Mouse (Mus musculus) heart, embryonic 16.5 days (tissue): Measurements from ENCODE around the gene Cnbp. TPM values are rescaled to one million over a fixed set of nuclear protein-coding genes. Genes with fewer than 3 reads are reported as not detected.

Experiments used
- ATAC-seq: fragments of 200-750 bp; cut with Nextera tagmentation; replicated peaks from 2 replicates; pipeline ENCODE4 v1.8.0; 2017; ENCODE audit warnings: moderate number of reproducible peaks; ENCODE audit not compliant: insufficient read depth, low FRiP score; ENCODE audit errors: extremely low read depth
- H3K27ac ChIP-seq: fragments of 300-500 bp; sonication (generic); 2 replicates; pipeline ENCODE4 v1.5.1; 2014; ENCODE audit warnings: mild to moderate bottlenecking, low read length, control low read depth, moderate library complexity
- H3K27me3 ChIP-seq: fragments of 300-500 bp; sonication (generic); 2 replicates; pipeline ENCODE4 v1.6.1; 2014; ENCODE audit warnings: low read length, mixed read lengths; ENCODE audit not compliant: control insufficient read depth, insufficient read depth
- H3K36me3 ChIP-seq: fragments of 300-500 bp; sonication (generic); 2 replicates; pipeline ENCODE4 v1.6.1; 2014; ENCODE audit not compliant: control insufficient read depth, insufficient read depth
- H3K4me1 ChIP-seq: fragments of 300-500 bp; sonication (generic); 2 replicates; pipeline ENCODE4 v1.6.1; 2014; ENCODE audit warnings: low read length, mixed read lengths; ENCODE audit not compliant: control insufficient read depth, insufficient read depth
- H3K4me2 ChIP-seq: fragments of 300-500 bp; sonication (generic); 2 replicates; pipeline ENCODE4 v1.6.1; 2014; ENCODE audit warnings: low read depth, mild to moderate bottlenecking, control low read depth, low read length
- H3K4me3 ChIP-seq: fragments of 300-500 bp; sonication (generic); 2 replicates; pipeline ENCODE4 v1.5.1; 2014; ENCODE audit warnings: mild to moderate bottlenecking, control low read depth, low read length
- H3K9ac ChIP-seq: fragments of 300-500 bp; sonication (generic); 2 replicates; pipeline ENCODE4 v1.6.1; 2014; ENCODE audit warnings: low read length, control low read depth
- H3K9me3 ChIP-seq: fragments of 300-500 bp; sonication (generic); replicated peaks from 2 replicates; pipeline ENCODE4 v1.6.1; 2016; ENCODE audit warnings: low read length; ENCODE audit not compliant: control insufficient read depth
- WGBS: fragments of 180-500 bp; shearing (Covaris S2); extraction: QIAGEN DNeasy Blood & Tissue Kit; methylation state at CpG from one replicate; pipeline ENCODE4 v1.1.7; 2014; 5-methylcytosine and 5-hydroxymethylcytosine counted together
- polyA plus RNA-seq: library from polyadenylated mRNA; unstranded; fragments of >200 nt; fragmentation: Nextera tagmentation; extraction: Ambion mirVana; gene quantifications from 2 replicates; pipeline ENCODE4 v1.2.1, GENCODE M21; 2015

The Cnbp gene
- polyA plus RNA-seq, 1 experiment from 2014 or later = 783 TPM

DNA sequence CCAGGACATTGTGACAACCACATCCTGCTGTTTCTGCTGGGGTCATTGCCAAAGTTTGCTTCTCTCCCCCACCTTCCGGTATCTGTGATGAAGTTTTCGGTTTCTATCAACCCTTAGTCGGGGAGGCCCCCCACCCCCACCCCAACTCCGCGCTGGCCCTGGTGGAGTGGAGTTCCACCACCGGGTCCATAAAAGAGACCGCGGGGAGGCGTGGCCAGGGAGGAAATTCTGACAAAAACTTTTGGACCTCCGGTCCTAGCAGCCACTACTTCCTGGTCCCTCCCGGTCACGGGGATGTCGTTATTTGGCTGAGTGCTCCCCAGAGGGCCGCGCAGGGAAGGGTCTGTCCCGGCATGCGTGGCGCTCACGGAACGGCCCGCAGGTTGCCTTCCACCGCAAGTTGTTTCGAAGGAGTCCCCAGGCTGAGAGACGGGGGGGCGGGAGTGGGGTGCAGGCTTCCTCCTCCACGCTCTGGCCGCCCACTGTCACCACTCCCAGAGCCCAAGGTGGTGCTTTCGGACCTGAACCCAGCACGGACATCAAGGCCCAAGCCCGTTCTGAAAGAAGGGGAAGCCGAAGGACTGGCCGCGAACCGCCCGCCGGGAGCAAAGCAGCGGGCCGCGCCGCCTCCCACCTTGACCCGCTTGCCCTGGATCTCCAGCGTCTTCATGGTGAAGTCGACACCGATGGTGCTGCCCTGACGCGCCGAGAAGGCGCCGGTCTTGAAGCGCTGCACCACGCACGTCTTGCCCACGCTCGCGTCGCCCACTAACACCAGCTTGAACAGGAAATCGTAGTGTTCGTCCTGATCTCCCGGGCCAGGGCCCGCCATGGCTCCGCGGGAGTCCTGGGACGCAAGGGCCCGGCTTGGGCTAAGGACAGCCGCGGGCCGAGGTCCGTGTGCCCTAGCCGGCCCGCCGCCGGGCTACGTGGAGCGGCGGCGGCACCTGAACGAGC is 39.9 kb downstream of the Cnbp start:
- H3K9me3 ChIP-seq = no peaks in the 10 kb centered on the region
- H3K4me1 ChIP-seq = peaks cover 17% of the 10 kb centered on the region
- peak overlapping the region; percentile 74 for H3K4me3 ChIP-seq
- under 1% methylated on average over 77 of the region's 77 CpGs for WGBS
- peaks cover 7% of the 10 kb centered on the region; the same call in 1 of the 2 replicates for H3K36me3 ChIP-seq
- H3K4me2 ChIP-seq = peak overlapping the region; percentile 73
- H3K27me3 ChIP-seq = no peaks in the 10 kb centered on the region
- ATAC-seq = peak; percentile 6
- H3K9ac ChIP-seq = peak overlapping the region; percentile 85
- peak overlapping the region; percentile 59 for H3K27ac ChIP-seq

DNA sequence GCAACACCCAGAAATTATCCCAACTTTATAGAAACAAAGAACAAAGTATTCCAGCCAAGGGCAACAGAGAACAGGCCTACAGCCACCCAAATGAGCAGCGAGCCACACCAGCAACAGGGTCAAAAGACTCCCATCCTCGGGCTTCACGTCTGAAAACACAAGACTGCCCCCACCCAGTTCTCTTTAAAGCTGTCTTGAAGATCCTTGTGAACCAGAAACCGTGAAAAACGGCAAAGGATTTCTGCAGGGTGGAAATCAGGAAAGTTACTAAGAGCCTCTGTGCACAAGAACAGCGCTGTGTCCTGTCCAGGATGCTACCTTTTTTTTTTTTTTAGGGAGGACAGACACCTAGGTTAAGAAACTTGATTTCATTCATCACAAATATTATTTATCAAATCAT is 40.6 kb downstream of the Cnbp start:
- Histone ChIP-seq H3K27me3 (no peaks in the 10 kb centered on the region), H3K4me2 (peak overlapping the region; percentile 73), H3K36me3 (peaks cover 5% of the 10 kb centered on the region; the same call in 1 of the 2 replicates), H3K9ac (peak overlapping the region; percentile 85), H3K27ac (no peak overlapping the region; the same call in 1 of the 2 replicates), H3K4me1 (peaks cover 17% of the 10 kb centered on the region), H3K4me3 (peak overlapping the region; percentile 74), H3K9me3 (no peaks in the 10 kb centered on the region)
- WGBS = 40% methylated on average over 6 of the region's 6 CpGs
- no peak for ATAC-seq

DNA sequence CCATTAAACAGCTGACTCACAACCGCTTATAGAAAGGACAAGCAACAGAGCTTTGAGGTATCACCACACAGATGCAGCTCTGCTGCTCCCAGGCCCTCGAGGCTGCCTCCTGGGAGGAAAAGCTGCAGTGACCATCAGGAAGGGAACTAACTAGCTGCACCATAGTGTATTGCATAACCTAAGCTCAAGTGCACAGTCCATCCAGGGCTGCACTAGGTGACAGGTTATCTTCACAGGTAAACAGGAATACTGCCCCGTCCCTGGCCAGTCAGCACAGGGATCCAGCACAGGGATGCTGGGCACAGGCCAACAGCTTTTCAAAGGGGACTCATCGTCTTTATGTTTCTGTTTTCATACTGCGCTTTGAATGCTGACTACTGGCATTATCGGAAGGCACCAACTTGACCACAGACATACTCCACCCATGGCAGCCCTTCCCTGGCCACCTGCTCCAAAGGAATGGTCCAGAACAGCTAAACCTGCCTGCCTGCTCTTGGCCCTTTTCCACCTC is 41.2 kb downstream of the Cnbp start:
- Histone ChIP-seq H3K9ac (no peak overlapping the region), H3K4me3 (peak overlapping the region; percentile 74; the same call in 1 of the 2 replicates), H3K27ac (no peak overlapping the region), H3K4me1 (peaks cover 17% of the 10 kb centered on the region), H3K36me3 (peaks cover 5% of the 10 kb centered on the region; the same call in 1 of the 2 replicates), H3K9me3 (no peaks in the 10 kb centered on the region), H3K27me3 (no peaks in the 10 kb centered on the region), H3K4me2 (peak overlapping the region; percentile 73)
- WGBS = 81% methylated on average over 6 of the region's 6 CpGs
- no peak for ATAC-seq

DNA sequence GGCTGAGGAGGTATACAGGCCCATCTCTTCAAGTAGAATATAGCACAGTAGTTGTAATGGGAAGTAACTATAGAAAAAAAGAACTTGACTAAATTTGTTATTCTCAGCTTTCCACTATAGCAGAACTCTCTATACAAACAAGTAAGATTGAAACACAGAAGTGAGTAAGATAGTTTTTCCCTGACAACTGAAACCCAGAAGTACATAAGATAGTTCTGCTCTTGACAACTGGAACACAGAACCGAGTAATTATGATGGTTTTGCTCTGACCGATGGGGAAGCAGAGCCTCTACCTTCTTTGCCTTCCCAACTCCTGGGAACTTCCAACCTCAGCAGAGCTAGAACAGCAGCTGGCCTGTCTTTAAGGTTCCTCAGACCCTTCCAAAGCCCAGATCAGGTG is 41.8 kb downstream of the Cnbp start:
- H3K4me3 ChIP-seq = no peak overlapping the region
- no peak overlapping the region for H3K27ac ChIP-seq
- no peaks in the 10 kb centered on the region for H3K27me3 ChIP-seq
- H3K36me3 ChIP-seq = peaks cover 5% of the 10 kb centered on the region; the same call in 1 of the 2 replicates
- peaks cover 17% of the 10 kb centered on the region for H3K4me1 ChIP-seq
- no peak overlapping the region for H3K4me2 ChIP-seq
- no peaks in the 10 kb centered on the region for H3K9me3 ChIP-seq
- ATAC-seq = no peak
- no peak overlapping the region for H3K9ac ChIP-seq
- WGBS = 90% methylated on average over 2 of the region's 2 CpGs

DNA sequence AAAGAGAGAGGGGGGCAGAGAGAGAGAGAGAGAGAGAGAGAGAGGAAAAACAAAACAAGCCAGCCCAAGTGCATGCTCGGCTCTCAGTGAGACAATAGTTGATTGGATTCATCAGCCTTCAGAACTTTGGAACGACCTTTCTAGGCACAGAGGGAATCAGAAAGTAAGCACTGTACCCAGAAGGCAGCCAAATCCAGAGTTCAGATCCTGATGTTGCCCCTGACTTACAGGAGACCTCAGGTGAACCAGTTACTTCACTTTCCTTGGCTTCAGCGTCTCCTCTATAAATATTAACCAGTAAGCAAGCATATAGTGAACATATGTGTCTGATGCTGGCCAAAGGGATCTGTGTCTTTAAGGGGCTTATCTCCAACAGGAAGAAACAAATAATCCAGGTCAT is 42.4 kb downstream of the Cnbp start:
- Histone ChIP-seq H3K9me3 (no peaks in the 10 kb centered on the region), H3K9ac (no peak overlapping the region), H3K4me2 (no peak overlapping the region), H3K27me3 (no peaks in the 10 kb centered on the region), H3K4me1 (peaks cover 17% of the 10 kb centered on the region), H3K4me3 (no peak overlapping the region), H3K27ac (no peak overlapping the region), H3K36me3 (peaks cover 5% of the 10 kb centered on the region; the same call in 1 of the 2 replicates)
- no peak for ATAC-seq
- WGBS = 73% methylated on average over 3 of the region's 3 CpGs

DNA sequence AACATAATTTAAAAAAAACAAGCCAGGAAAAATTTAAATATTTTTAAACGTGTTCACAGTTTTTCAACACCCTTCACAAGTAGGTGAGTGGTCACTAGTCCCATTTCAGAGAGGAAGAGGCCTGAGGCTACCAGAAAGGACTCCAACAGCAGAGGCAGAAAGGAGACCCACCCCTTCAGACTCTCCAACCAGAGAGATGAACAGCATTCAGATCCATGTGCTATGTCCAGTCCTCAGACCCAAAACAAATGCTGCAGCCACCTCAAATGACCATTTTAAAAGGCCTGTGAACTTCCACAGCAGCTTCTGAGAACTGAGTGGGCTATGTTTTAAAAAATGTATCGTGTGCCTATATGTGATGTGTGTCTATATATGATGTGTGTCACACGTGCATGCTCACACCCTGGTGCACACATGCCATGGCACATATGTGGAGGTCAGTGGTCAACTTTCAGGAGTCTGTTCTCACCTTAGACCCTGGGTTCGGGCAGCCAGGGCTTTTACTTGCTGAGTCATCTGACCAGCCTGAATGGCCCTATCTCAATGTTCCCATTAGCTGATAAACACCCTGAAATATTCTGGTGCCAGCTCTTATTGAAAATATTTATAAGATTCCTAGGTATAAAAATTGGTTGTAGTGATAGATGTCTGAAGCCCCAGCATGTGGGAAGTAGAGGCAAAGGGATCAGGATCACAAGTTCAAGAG is 43.0 kb downstream of the Cnbp start:
- H3K36me3 ChIP-seq = peaks cover 5% of the 10 kb centered on the region; the same call in 1 of the 2 replicates
- H3K27me3 ChIP-seq = no peaks in the 10 kb centered on the region
- no peak for ATAC-seq
- H3K27ac ChIP-seq = no peak overlapping the region
- H3K9me3 ChIP-seq = no peaks in the 10 kb centered on the region
- no peak overlapping the region for H3K4me3 ChIP-seq
- no peak overlapping the region for H3K4me2 ChIP-seq
- H3K4me1 ChIP-seq = peaks cover 17% of the 10 kb centered on the region
- H3K9ac ChIP-seq = no peak overlapping the region
- WGBS = 75% methylated on average over 4 of the region's 4 CpGs

DNA sequence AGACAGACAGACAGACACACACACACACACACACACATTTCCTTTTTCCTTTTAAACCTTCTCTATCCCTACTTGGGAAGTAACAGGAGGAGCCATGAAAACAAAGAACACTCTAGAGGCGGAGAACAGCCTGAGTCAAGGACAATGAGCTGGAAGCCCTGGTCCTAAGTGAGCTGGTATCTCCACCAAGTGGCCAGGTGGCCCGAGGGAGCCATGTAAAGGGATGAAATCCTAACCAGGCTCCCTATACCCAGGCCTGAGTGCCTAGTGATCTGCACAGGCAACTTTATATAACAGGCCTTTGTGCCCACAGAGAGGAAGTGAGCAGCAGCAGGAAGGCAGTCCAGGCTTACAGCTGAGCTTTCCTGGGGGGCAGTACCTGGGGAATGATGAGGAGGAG is 44.0 kb downstream of the Cnbp start:
- ATAC-seq = no peak
- H3K9me3 ChIP-seq = no peaks in the 10 kb centered on the region
- 40% methylated on average over 2 of the region's 2 CpGs for WGBS
- H3K4me1 ChIP-seq = peaks cover 13% of the 10 kb centered on the region
- no peak overlapping the region for H3K9ac ChIP-seq
- H3K36me3 ChIP-seq = peaks cover 5% of the 10 kb centered on the region; the same call in 1 of the 2 replicates
- H3K27me3 ChIP-seq = no peaks in the 10 kb centered on the region
- no peak overlapping the region for H3K27ac ChIP-seq
- no peak overlapping the region for H3K4me3 ChIP-seq
- H3K4me2 ChIP-seq = no peak overlapping the region

DNA sequence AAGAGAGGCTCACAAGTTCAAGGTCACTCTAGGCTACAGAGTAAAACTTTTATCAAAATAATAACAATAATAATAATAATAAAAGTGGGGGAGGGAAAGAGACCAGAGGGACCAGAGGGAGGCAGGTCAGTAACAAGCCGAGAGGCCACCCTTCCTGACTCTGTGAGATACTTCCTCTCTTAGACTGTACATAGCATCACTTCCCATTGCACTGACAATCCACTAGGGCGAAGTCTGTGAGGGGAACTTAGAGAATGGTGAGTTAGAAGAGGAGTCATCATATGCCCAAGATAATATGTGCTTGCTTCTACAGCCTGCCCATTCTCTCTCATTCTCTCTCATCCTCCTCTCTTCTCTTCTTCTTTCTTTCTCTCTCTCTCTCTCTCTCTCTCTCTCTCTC is 44.9 kb downstream of the Cnbp start:
- Histone ChIP-seq H3K9me3 (no peaks in the 10 kb centered on the region), H3K27ac (no peak overlapping the region), H3K9ac (no peak overlapping the region), H3K4me3 (no peak overlapping the region), H3K36me3 (peaks cover 5% of the 10 kb centered on the region; the same call in 1 of the 2 replicates), H3K27me3 (no peaks in the 10 kb centered on the region), H3K4me1 (peaks cover 13% of the 10 kb centered on the region), H3K4me2 (no peak overlapping the region)
- no peak for ATAC-seq
- WGBS = 56% methylated on average over 2 of the region's 2 CpGs
